Mouse (Mus musculus): ENCODE results near the gene Trim56. TPM values are rescaled to one million over a fixed set of nuclear protein-coding genes. Genes with fewer than 3 reads are reported as not detected.

Gene Trim56
- polyA plus RNA-seq, 1 experiment from 2014 or later = 4.2 TPM

- WGBS = 9% methylated on average over 6 of the region's 6 CpGs
- no peaks in the 10 kb centered on the region for H3K9me3 ChIP-seq (replicated peaks)
These were observed 9.0 kb downstream of the Trim56 start for GRCm38 (mm10) chr5:137107024-137107423.

GRCm38 (mm10) chr5:137106434-137106833 is 9.6 kb downstream of the Trim56 start:
- WGBS = 78% methylated on average over 4 of the region's 4 CpGs
- Histone ChIP-seq H3K36me3 (no peaks in the 10 kb centered on the region), H3K9me3 (replicated peaks) (no peaks in the 10 kb centered on the region), H3K4me2 (replicated peaks) (no peak overlapping the region), H3K9ac (no peak overlapping the region), H3K27me3 (0 out of 2 replicates have a peak, but pooled peaks cover 2% of the 10 kb centered on the region), H3K4me1 (peaks cover 9% of the 10 kb centered on the region), H3K4me3 (no peak overlapping the region), H3K27ac (no peak overlapping the region)
- no peak for ATAC-seq (ENCODE audit: low FRiP score)

More at GRCm38 (mm10) chr5:137107024-137107423, 9.0 kb downstream of the Trim56 start:
- H3K27me3 ChIP-seq = 0 out of 2 replicates have a peak, but pooled peaks cover 2% of the 10 kb centered on the region
- no peak; the same call in 1 of the 2 replicates for ATAC-seq (ENCODE audit: low FRiP score)
- peaks cover 9% of the 10 kb centered on the region for H3K4me1 ChIP-seq
- no peak overlapping the region for H3K9ac ChIP-seq
- no peak overlapping the region for H3K4me2 ChIP-seq (replicated peaks)
- no peak overlapping the region for H3K27ac ChIP-seq
- no peaks in the 10 kb centered on the region for H3K36me3 ChIP-seq
- H3K4me3 ChIP-seq = no peak overlapping the region

DNA sequence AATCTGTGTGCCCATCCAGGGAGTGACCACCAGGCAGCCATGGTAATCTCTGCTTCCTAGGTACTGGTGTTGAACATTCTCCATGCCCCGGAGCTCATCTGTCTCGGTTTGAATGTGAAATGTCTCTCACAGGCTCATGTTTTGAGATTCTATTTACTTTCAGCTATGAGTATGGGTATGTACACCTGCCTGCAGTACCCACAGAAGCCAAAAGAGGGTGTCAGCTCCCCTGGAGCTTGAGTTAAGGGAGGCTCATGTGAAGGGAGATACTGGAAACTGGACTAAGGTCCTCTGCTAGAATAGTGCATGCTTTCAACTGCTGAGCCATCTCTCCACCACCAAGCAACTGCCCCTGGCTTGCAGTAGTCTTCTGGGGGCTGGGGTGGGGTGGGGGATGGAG is 12.0 kb downstream of the Trim56 start:
- WGBS = 87% methylated on average over 2 of the region's 2 CpGs
- no peak for ATAC-seq (ENCODE audit: low FRiP score)
- Histone ChIP-seq H3K27ac (no peak overlapping the region), H3K9ac (no peak overlapping the region), H3K9me3 (replicated peaks) (no peaks in the 10 kb centered on the region), H3K4me3 (no peak overlapping the region), H3K27me3 (no peaks in the 10 kb centered on the region), H3K4me2 (replicated peaks) (no peak overlapping the region), H3K36me3 (no peaks in the 10 kb centered on the region), H3K4me1 (peaks cover 9% of the 10 kb centered on the region)

DNA sequence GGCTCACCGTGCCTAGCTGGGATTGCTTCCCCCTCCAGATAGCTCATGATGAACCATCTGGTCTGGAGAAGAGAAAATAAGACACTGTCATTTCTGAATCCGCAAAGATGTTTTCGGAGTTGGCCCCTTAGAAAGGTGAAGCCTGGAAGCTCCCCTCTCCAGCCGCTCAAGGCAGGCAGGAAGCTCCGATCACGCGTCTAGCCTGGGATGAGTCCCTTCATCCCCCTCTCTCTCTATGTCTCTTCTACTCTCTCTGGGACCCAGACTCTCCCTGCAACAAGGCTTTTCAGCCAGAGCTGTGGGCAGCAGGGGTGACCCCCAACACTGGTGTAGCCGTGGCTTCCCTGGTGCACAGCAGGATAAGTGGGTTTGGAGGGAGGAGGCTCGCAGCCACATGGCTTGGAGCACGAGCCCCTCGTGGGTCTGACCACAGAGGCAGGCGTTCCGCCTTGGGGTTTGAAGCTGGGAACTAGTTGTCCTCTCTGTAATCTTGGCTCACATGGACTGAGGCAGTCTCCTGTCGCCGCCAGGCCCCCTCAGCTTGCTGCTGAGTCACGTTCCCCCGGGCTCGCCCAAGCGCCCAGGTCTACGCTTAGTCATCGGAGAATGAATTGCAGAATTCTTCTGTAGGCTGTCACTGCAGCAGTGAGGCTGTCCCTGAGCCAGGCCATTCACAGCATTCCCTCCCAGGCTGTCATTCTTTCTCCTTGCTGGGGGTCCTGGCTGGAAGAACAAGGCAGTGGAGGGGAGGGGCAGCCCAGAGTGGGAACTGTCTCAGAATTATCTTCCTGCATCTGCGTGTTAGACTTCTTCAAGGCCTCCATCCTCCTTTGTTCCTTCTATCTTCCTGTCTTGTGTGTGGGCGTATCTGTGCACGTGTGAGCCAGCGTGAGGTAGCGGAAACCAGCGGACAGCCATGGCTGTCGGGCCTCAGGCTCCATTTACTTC is 13.2 kb downstream of the Trim56 start:
- Histone ChIP-seq H3K9me3 (replicated peaks) (no peaks in the 10 kb centered on the region), H3K36me3 (no peaks in the 10 kb centered on the region), H3K4me3 (no peak overlapping the region), H3K27ac (no peak overlapping the region), H3K27me3 (no peaks in the 10 kb centered on the region), H3K4me1 (peaks cover 9% of the 10 kb centered on the region), H3K9ac (no peak overlapping the region), H3K4me2 (replicated peaks) (no peak overlapping the region)
- ATAC-seq (ENCODE audit: low FRiP score) = no peak
- WGBS = 68% methylated on average over 28 of the region's 28 CpGs

GRCm38 (mm10) chr5:137102078-137102477 is 13.9 kb downstream of the Trim56 start:
- H3K27ac ChIP-seq = no peak overlapping the region
- no peak overlapping the region for H3K4me3 ChIP-seq
- H3K4me1 ChIP-seq = peaks cover 9% of the 10 kb centered on the region
- WGBS = 76% methylated on average over 10 of the region's 10 CpGs
- no peaks in the 10 kb centered on the region for H3K9me3 ChIP-seq (replicated peaks)
- H3K36me3 ChIP-seq = no peaks in the 10 kb centered on the region
- H3K9ac ChIP-seq = no peak overlapping the region
- H3K27me3 ChIP-seq = no peaks in the 10 kb centered on the region
- ATAC-seq (ENCODE audit: low FRiP score) = no peak
- no peak overlapping the region for H3K4me2 ChIP-seq (replicated peaks)

DNA sequence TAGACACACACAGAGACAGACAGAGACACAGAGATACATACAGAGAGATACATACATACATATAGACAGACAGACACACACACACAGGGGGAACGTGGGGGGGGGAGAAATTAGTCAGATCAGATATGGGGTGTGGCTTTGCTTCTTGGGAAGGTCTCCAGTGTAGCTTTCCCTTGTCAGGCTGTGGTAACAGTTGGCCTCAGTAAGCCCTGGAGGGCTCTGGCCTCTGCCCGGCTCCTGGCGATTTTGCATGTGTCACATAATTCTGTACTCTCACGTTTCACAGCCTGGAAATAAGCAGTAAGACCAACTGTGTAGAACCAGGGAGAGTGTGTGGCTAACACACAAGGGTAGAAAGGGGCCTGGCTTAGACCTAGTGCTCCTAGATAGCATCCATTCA is 15.3 kb downstream of the Trim56 start:
- H3K27me3 ChIP-seq = no peaks in the 10 kb centered on the region
- H3K9me3 ChIP-seq (replicated peaks) = no peaks in the 10 kb centered on the region
- WGBS = 56% methylated on average over 4 of the region's 4 CpGs
- H3K36me3 ChIP-seq = no peaks in the 10 kb centered on the region
- H3K4me1 ChIP-seq = peaks cover 9% of the 10 kb centered on the region; the same call in 1 of the 2 replicates
- no peak for ATAC-seq (ENCODE audit: low FRiP score)
- H3K9ac ChIP-seq = no peak overlapping the region
- no peak overlapping the region for H3K4me2 ChIP-seq (replicated peaks)
- H3K4me3 ChIP-seq = no peak overlapping the region
- no peak overlapping the region for H3K27ac ChIP-seq

GRCm38 (mm10) chr5:137098418-137098817 is 17.6 kb downstream of the Trim56 start:
- no peaks in the 10 kb centered on the region for H3K9me3 ChIP-seq (replicated peaks)
- peaks cover 8% of the 10 kb centered on the region; the same call in 1 of the 2 replicates for H3K4me1 ChIP-seq
- no peaks in the 10 kb centered on the region for H3K27me3 ChIP-seq
- H3K9ac ChIP-seq = no peak overlapping the region
- WGBS = 75% methylated on average over 11 of the region's 11 CpGs
- H3K4me3 ChIP-seq = no peak overlapping the region
- H3K36me3 ChIP-seq = no peaks in the 10 kb centered on the region
- H3K4me2 ChIP-seq (replicated peaks) = no peak overlapping the region
- H3K27ac ChIP-seq = no peak overlapping the region
- ATAC-seq (ENCODE audit: low FRiP score) = no peak

DNA sequence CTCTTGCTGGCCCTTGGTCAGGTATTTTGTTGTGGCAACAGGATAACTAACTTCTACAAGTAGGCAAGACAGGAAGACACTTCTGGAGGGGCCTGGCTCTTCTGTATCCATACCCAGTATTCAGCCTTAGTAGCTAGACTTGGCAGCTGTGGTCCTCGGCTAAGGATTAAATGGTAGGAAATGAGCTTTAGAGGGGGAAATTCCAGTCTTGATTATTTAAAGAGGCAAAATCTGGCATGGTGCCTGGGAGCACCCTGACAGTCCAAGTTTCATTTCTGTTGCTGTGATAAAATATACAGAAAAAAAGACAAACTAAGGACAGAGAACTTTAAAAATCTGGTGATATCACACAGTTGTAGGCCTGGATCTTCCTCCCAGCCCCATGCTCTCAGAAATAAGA is 20.0 kb downstream of the Trim56 start:
- no peak for ATAC-seq (ENCODE audit: low FRiP score)
- Histone ChIP-seq H3K4me1 (no peaks in the 10 kb centered on the region), H3K4me2 (replicated peaks) (no peak overlapping the region), H3K27me3 (no peaks in the 10 kb centered on the region), H3K9ac (no peak overlapping the region), H3K9me3 (replicated peaks) (no peaks in the 10 kb centered on the region), H3K27ac (no peak overlapping the region), H3K36me3 (no peaks in the 10 kb centered on the region), H3K4me3 (no peak overlapping the region)
- WGBS = 82% methylated on average over 1 of the region's 1 CpGs

GRCm38 (mm10) chr5:137095135-137095534 is 20.9 kb downstream of the Trim56 start:
- H3K27me3 ChIP-seq = no peaks in the 10 kb centered on the region
- no peak overlapping the region for H3K4me3 ChIP-seq
- no peak overlapping the region for H3K4me2 ChIP-seq (replicated peaks)
- no peak overlapping the region for H3K27ac ChIP-seq
- H3K4me1 ChIP-seq = no peaks in the 10 kb centered on the region
- WGBS = 91% methylated on average over 10 of the region's 10 CpGs
- ATAC-seq (ENCODE audit: low FRiP score) = no peak
- H3K36me3 ChIP-seq = no peaks in the 10 kb centered on the region
- no peak overlapping the region for H3K9ac ChIP-seq
- H3K9me3 ChIP-seq (replicated peaks) = no peaks in the 10 kb centered on the region

- no peak for ATAC-seq (ENCODE audit: low FRiP score)
- no peaks in the 10 kb centered on the region for H3K9me3 ChIP-seq (replicated peaks)
- 80% methylated on average over 9 of the region's 9 CpGs for WGBS
- H3K9ac ChIP-seq = no peak overlapping the region
- no peaks in the 10 kb centered on the region for H3K36me3 ChIP-seq
- no peaks in the 10 kb centered on the region for H3K27me3 ChIP-seq
- H3K4me3 ChIP-seq = no peak overlapping the region
- no peak overlapping the region; the same call in 1 of the 2 replicates for H3K27ac ChIP-seq
- no peaks in the 10 kb centered on the region for H3K4me1 ChIP-seq
- no peak overlapping the region for H3K4me2 ChIP-seq (replicated peaks)
These were observed 22.3 kb downstream of the Trim56 start for GRCm38 (mm10) chr5:137093720-137094119.

GRCm38 (mm10) chr5:137091560-137091959 is 24.4 kb downstream of the Trim56 start:
- no peaks in the 10 kb centered on the region for H3K36me3 ChIP-seq
- ATAC-seq (ENCODE audit: low FRiP score) = no peak
- H3K4me1 ChIP-seq = no peaks in the 10 kb centered on the region
- no peak overlapping the region for H3K4me2 ChIP-seq (replicated peaks)
- no peaks in the 10 kb centered on the region for H3K27me3 ChIP-seq
- H3K27ac ChIP-seq = no peak overlapping the region
- H3K9me3 ChIP-seq (replicated peaks) = no peaks in the 10 kb centered on the region
- no peak overlapping the region for H3K9ac ChIP-seq
- no peak overlapping the region for H3K4me3 ChIP-seq
- 58% methylated on average over 6 of the region's 6 CpGs for WGBS

- Histone ChIP-seq H3K27me3 (no peaks in the 10 kb centered on the region), H3K9ac (no peak overlapping the region), H3K4me1 (no peaks in the 10 kb centered on the region), H3K27ac (no peak overlapping the region), H3K36me3 (no peaks in the 10 kb centered on the region), H3K4me2 (replicated peaks) (no peak overlapping the region), H3K9me3 (replicated peaks) (no peaks in the 10 kb centered on the region), H3K4me3 (no peak overlapping the region)
- WGBS = 82% methylated on average over 10 of the region's 10 CpGs
- ATAC-seq (ENCODE audit: low FRiP score) = no peak
These were observed 25.1 kb downstream of the Trim56 start for GRCm38 (mm10) chr5:137090870-137091269.

- no peak overlapping the region for H3K9ac ChIP-seq
- H3K27me3 ChIP-seq = no peaks in the 10 kb centered on the region
- ATAC-seq (ENCODE audit: low FRiP score) = no peak
- H3K4me3 ChIP-seq = no peak overlapping the region
- H3K4me2 ChIP-seq (replicated peaks) = no peak overlapping the region
- H3K9me3 ChIP-seq (replicated peaks) = no peaks in the 10 kb centered on the region
- 90% methylated on average over 8 of the region's 8 CpGs for WGBS
- H3K36me3 ChIP-seq = no peaks in the 10 kb centered on the region
- H3K4me1 ChIP-seq = no peaks in the 10 kb centered on the region
- no peak overlapping the region for H3K27ac ChIP-seq
These were observed 28.6 kb downstream of the Trim56 start for GRCm38 (mm10) chr5:137087410-137087809.
